Mouse (Mus musculus) liver, embryonic 14.5 days (tissue): ENCODE data around the gene Cxcl10. TPM values are rescaled to one million over a fixed set of nuclear protein-coding genes. Genes with fewer than 3 reads are reported as not detected.
A peak's percentile ranks its signal among the peaks of the same experiment; 100 is the strongest.

ENCODE experiments used
- ATAC-seq: fragments of 200-750 bp; cut with Nextera tagmentation; 2 replicates; pipeline ENCODE4 v1.8.0; 2017; ENCODE audit warnings: moderate number of reproducible peaks, mild to moderate bottlenecking, moderate library complexity; ENCODE audit not compliant: insufficient read depth
- DNase-seq, 3 experiments: peaks; one replicate each; pipeline ENCODE4 v3.0.0-alpha.2; 2012 to 2013; ENCODE audit warnings: low read depth in 3 of 3, low spot score in 3 of 3
- H3K27ac ChIP-seq: fragments of 300-500 bp; sonication (generic); 2 replicates; pipeline ENCODE4 v1.5.1; 2014; ENCODE audit warnings: moderate library complexity, mild to moderate bottlenecking, control low read depth, inconsistent platforms
- H3K27me3 ChIP-seq: fragments of 300-500 bp; sonication (generic); 2 replicates; pipeline ENCODE4 v1.6.1; 2014; ENCODE audit warnings: mild to moderate bottlenecking, low read length, moderate library complexity; ENCODE audit not compliant: control insufficient read depth, insufficient read depth
- H3K36me3 ChIP-seq: fragments of 300-500 bp; sonication (generic); replicated peaks from 2 replicates; pipeline ENCODE4 v1.6.1; 2014; ENCODE audit warnings: low read depth; ENCODE audit not compliant: control insufficient read depth, insufficient read depth
- H3K4me1 ChIP-seq, 2 experiments: fragments of 200-500 bp in 1 of 2; fragments of 300-500 bp in 1 of 2; sonication (generic) in 1 of 2; replicated peaks; 2 replicates each; pipeline ENCODE4 v1.6.1; 2012 to 2014; ENCODE audit warnings: antibody characterized with exemption in 1 of 2, inconsistent platforms in 1 of 2, low read length in 1 of 2; ENCODE audit not compliant: control insufficient read depth in 2 of 2, insufficient read depth in 2 of 2
- H3K4me2 ChIP-seq: fragments of 300-500 bp; sonication (generic); 2 replicates; pipeline ENCODE4 v1.6.1; 2014; ENCODE audit warnings: low read depth, mild to moderate bottlenecking, control low read depth, moderate library complexity
- H3K4me3 ChIP-seq, 2 experiments: fragments of 200-500 bp in 1 of 2; fragments of 300-500 bp in 1 of 2; sonication (generic) in 1 of 2; 2 replicates each; pipeline ENCODE4 v1.5.1; 2012 to 2014; ENCODE audit warnings: low read depth in 2 of 2, low read length in 2 of 2, mild to moderate bottlenecking in 2 of 2, control low read depth in 1 of 2, inconsistent platforms in 1 of 2, moderate library complexity in 1 of 2; ENCODE audit not compliant: insufficient read depth in 1 of 2
- H3K9ac ChIP-seq: fragments of 300-500 bp; sonication (generic); replicated peaks from 2 replicates; pipeline ENCODE4 v1.6.1; 2014; ENCODE audit warnings: mild to moderate bottlenecking, control low read depth, moderate library complexity
- H3K9me3 ChIP-seq: fragments of 300-500 bp; sonication (generic); 2 replicates; pipeline ENCODE4 v1.6.1; 2016; ENCODE audit warnings: low read length, mixed read lengths; ENCODE audit not compliant: control insufficient read depth
- CTCF ChIP-seq: IDR thresholded peaks from 2 replicates; pipeline ENCODE4 v1.5.1; 2016; ENCODE audit warnings: antibody characterized with exemption, low read depth, control low read depth
- EP300 ChIP-seq: IDR thresholded peaks from 2 replicates; pipeline ENCODE4 v1.6.1; 2016; ENCODE audit warnings: antibody characterized with exemption, low read depth
- WGBS: fragments of 180-500 bp; shearing (Covaris S2); extraction: QIAGEN DNeasy Blood & Tissue Kit; methylation state at CpG from one replicate; pipeline ENCODE4 v1.1.7; 2014; ENCODE audit not compliant: insufficient replicate concordance; 5-methylcytosine and 5-hydroxymethylcytosine counted together
- polyA plus RNA-seq, 2 experiments: library from polyadenylated mRNA; depleted of rRNA in 1 of 2; stranded (reverse) in 1 of 2; unstranded in 1 of 2; fragments of >200 nt; fragmentation: Nextera tagmentation in 1 of 2; extraction: Ambion mirVana in 1 of 2; gene quantifications; 2 replicates each; pipeline versions ENCODE4 v1.2.1 to v1.2.3; 2012 to 2014

Gene Cxcl10
- polyA plus RNA-seq (2012; rRNA removed) (7.8 and 10.0 TPM in 2 replicates), polyA plus RNA-seq (2014; fragmentation: Nextera tagmentation; extraction: Ambion mirVana) (4.8 and 6.0 TPM in 2 replicates)

DNA sequence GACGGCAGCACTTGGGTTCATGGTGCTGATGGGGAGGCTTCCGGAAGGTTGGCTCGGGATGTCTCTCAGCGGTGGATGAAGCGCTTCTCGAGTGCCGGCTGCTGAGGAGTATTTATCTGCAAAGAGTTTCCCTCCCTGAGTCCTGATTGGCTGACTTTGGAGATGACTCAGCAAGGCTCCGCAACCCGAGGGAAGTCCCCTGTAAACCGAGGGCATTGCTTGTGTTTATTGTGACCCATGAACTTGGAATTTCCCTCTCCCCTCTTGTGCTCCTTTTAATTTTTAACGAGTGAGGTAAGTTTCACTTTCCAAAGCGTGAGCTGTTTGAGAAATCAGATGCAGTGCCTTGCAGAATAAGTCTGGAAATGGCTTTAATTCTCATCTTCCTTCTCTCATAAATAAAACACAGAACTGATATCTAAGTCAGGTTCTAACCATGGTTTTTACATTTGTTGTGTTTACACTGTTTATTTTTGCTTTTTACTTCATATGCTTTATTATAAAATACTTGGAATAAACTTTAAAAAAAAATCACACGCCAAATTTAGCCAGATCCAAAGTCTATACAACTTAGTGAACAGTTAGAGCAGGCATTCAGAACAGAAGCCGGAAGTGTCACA is at the start of gene Cxcl10:
Cxcl10 (minus strand) TSS at position 96 of the 620 bp plus-strand sequence.
- Histone ChIP-seq H3K27ac (no peak within 1 kb of the TSS), H3K9ac (no peak within 1 kb of the TSS), H3K27me3 (no peaks in the 10 kb centered on the region), H3K9me3 (no peaks in the 10 kb centered on the region), H3K36me3 (no peaks in the 10 kb centered on the region), H3K4me3 (no peak within 1 kb of the TSS; a peak in 1 of 4 replicates), H3K4me1 (peaks cover 2 to 17% of the 10 kb centered on the region in 2 experiments; a peak in 2 of 4 replicates), H3K4me2 (peak within 1 kb of the TSS; percentile 31)
- 14% methylated on average over 14 of the region's 14 CpGs for WGBS
- DNase-seq (peak; percentile 68 to 86 (median 70)), ATAC-seq (peak; percentile 80)
- no peak for TF ChIP-seq CTCF
- no peak for TF ChIP-seq EP300

DNA sequence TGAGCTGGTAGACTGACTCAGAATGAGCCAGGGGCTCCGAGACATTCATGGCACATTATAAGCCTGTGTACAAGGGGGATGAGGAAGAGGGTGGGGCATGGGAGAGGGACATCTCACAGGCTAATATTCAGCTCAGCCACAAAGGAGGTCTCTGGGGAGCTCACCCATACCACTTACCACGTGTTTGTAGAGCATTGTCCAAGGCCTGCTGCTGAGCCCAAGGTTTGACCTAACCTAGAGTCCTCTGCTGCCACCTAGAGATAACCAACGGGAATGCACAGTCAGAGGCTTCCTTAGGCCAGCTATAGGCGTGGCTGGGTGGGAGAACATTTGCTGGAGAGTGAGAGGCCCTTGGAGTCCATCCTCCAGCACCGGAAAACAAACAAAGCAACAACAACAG is 49.5 kb upstream of the Cxcl10 start:
- no peaks in the 10 kb centered on the region for H3K9me3 ChIP-seq
- no peaks in the 10 kb centered on the region for H3K36me3 ChIP-seq
- TF ChIP-seq EP300 = no peak
- peak; percentile 96 for TF ChIP-seq CTCF
- peaks cover 25 to 35% of the 10 kb centered on the region in 2 experiments for H3K4me1 ChIP-seq
- H3K4me3 ChIP-seq = no peak overlapping the region
- WGBS = 21% methylated on average over 5 of the region's 5 CpGs
- H3K9ac ChIP-seq = no peak overlapping the region
- H3K27me3 ChIP-seq = peaks cover under 1% of the 10 kb centered on the region
- DNase-seq (peak; percentile 65 to 69 (median 69)), ATAC-seq (peak; percentile 49)
- no peak overlapping the region for H3K4me2 ChIP-seq
- no peak overlapping the region for H3K27ac ChIP-seq

- H3K9ac ChIP-seq = no peak overlapping the region
- H3K4me1 ChIP-seq = peaks cover 25 to 40% of the 10 kb centered on the region in 2 experiments
- H3K27me3 ChIP-seq = peaks cover 14% of the 10 kb centered on the region
- H3K36me3 ChIP-seq = no peaks in the 10 kb centered on the region
- H3K27ac ChIP-seq = no peak overlapping the region
- TF ChIP-seq EP300 (peak; percentile 86), CTCF (no peak)
- peak; percentile 89 for ATAC-seq
- no peaks in the 10 kb centered on the region for H3K9me3 ChIP-seq
- H3K4me2 ChIP-seq = peak overlapping the region; percentile 33
- no peak overlapping the region for H3K4me3 ChIP-seq
- peak; percentile 58 to 63 (median 59) for DNase-seq
- 21% methylated on average over 6 of the region's 6 CpGs for whole genome bisulfite sequencing
Measured at GRCm38 (mm10) chr5:92396476-92396875, 47.8 kb upstream of the Cxcl10 start.

DNA sequence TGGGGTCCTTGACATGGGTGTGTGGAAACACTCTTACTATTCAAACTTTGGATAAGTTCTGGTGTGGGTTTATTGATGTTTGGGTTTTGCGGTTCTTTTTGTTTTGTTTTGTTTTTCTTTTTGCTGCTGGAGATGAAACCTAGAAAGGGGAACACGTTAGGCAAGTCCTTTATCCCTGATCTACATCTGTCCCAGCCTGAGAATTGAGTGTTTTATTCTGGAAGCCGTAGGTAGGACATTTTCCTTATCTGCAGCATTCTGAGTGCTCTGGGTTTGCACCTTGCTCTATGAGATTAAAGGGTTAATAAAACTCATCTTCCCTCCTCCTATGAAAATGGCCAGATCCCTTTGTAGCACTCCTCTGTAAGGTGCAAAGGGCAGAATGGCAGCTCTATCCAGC is 47.1 kb upstream of the Cxcl10 start:
- ATAC-seq = peak; percentile 11; the same call in 1 of the 2 replicates
- H3K4me3 ChIP-seq = no peak overlapping the region
- H3K4me2 ChIP-seq = peak overlapping the region; percentile 33
- peaks cover 18% of the 10 kb centered on the region for H3K27me3 ChIP-seq
- WGBS = 28% methylated on average over 3 of the region's 3 CpGs
- no peak overlapping the region for H3K9ac ChIP-seq
- H3K9me3 ChIP-seq = no peaks in the 10 kb centered on the region
- DNase-seq = no peak
- H3K27ac ChIP-seq = peak overlapping the region; percentile 63
- H3K4me1 ChIP-seq = peaks cover 25 to 40% of the 10 kb centered on the region in 2 experiments
- H3K36me3 ChIP-seq = no peaks in the 10 kb centered on the region
- TF ChIP-seq CTCF (no peak), EP300 (no peak)

DNA sequence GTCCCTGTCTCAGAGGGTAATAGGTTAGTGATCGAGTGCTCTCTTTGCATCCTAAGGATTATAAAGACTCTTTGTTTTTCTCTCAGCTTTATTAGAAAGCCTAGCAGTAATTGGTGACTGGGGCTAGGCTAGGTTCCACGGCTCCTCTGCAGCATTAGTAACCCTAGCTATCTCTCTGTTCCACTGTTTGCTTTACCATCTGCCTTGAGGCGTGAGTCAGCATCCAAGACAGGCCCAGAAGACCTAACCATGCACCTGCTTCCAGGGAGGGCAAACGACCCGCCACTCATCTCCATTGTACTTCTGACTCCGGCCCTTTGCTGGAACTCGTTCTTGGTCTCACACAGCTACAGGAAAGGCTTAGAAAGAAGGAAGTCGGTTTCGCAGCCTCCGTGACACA is 45.2 kb upstream of the Cxcl10 start:
- Histone ChIP-seq H3K4me1 (peaks cover 25 to 40% of the 10 kb centered on the region in 2 experiments), H3K27me3 (peaks cover 21% of the 10 kb centered on the region), H3K27ac (no peak overlapping the region), H3K4me3 (peak overlapping the region in 1 of 2 experiments; percentile 13; a peak in 1 of 4 replicates), H3K9ac (no peak overlapping the region), H3K4me2 (peak overlapping the region; percentile 36), H3K36me3 (no peaks in the 10 kb centered on the region), H3K9me3 (no peaks in the 10 kb centered on the region)
- 25% methylated on average over 10 of the region's 10 CpGs for WGBS
- TF ChIP-seq CTCF = no peak
- 0 out of 2 replicates have a peak, but pooled peaks have one; percentile 11 for TF ChIP-seq EP300
- peak; percentile 34; the same call in 1 of the 2 replicates for ATAC-seq
- DNase-seq = peak in 1 of 3 experiments; percentile 35
